Mouse (Mus musculus): ENCODE data around the gene Ctcf. TPM values are rescaled to one million over a fixed set of nuclear protein-coding genes. Genes with fewer than 3 reads are reported as not detected.

The Ctcf gene
- polyA plus RNA-seq, 1 experiment from 2014 or later, result 105 TPM

GRCm38 (mm10) chr8:105706426-105706825 lies 70.1 kb downstream of the Ctcf start:
- 83% methylated on average over 12 of the region's 12 CpGs for WGBS
- Histone ChIP-seq H3K36me3 (peaks cover 16% of the 10 kb centered on the region), H3K9me3 (no peaks in the 10 kb centered on the region), H3K4me1 (replicated peaks) (peaks cover 31% of the 10 kb centered on the region), H3K9ac (no peak overlapping the region), H3K4me3 (0 out of 2 replicates have a peak overlapping the region, but pooled peaks have one; percentile 52), H3K4me2 (peak overlapping the region; percentile 97), H3K27ac (replicated peaks) (no peak overlapping the region), H3K27me3 (no peaks in the 10 kb centered on the region)
- ATAC-seq (ENCODE audit: low read depth), result no peak

GRCm38 (mm10) chr8:105707498-105708403 lies 71.4 kb downstream of the Ctcf start, which contains the start of the genes 4933405L10Rik and Enkd1:
Gene 4933405L10Rik (plus strand): TSS chr8:105707655.
Gene Enkd1 (minus strand): TSS chr8:105708210.
- under 1% methylated on average over 55 of the region's 55 CpGs for WGBS

GRCm38 (mm10) chr8:105708675-105709074 lies 72.3 kb downstream of the Ctcf start:
- 93% methylated on average over 8 of the region's 8 CpGs for WGBS
- no peaks in the 10 kb centered on the region for H3K27me3 ChIP-seq
- H3K9ac ChIP-seq, result no peak overlapping the region
- H3K4me1 ChIP-seq (replicated peaks), result peaks cover 20% of the 10 kb centered on the region
- H3K27ac ChIP-seq (replicated peaks), result no peak overlapping the region
- peaks cover 9% of the 10 kb centered on the region for H3K36me3 ChIP-seq
- ATAC-seq (ENCODE audit: low read depth), result no peak
- H3K4me3 ChIP-seq, result no peak overlapping the region
- no peak overlapping the region; the same call in 1 of the 2 replicates for H3K4me2 ChIP-seq
- H3K9me3 ChIP-seq, result no peaks in the 10 kb centered on the region

More at GRCm38 (mm10) chr8:105707498-105708403, 71.4 kb downstream of the Ctcf start, which contains the start of the genes 4933405L10Rik and Enkd1:
- H3K4me1 ChIP-seq (replicated peaks), result peaks cover 20% of the 10 kb centered on the region
- no peaks in the 10 kb centered on the region for H3K27me3 ChIP-seq
- peak; percentile 69 for ATAC-seq (ENCODE audit: low read depth)
- H3K4me2 ChIP-seq, result peak within 1 kb of the TSS; percentile 97
- H3K4me3 ChIP-seq, result peak within 1 kb of the TSS; percentile 52
- H3K36me3 ChIP-seq, result peaks cover 16% of the 10 kb centered on the region
- H3K9ac ChIP-seq, result peak within 1 kb of the TSS; percentile 71
- H3K9me3 ChIP-seq, result no peaks in the 10 kb centered on the region
- H3K27ac ChIP-seq (replicated peaks), result no peak within 1 kb of the TSS

- ATAC-seq (ENCODE audit: low read depth), result no peak
- Histone ChIP-seq H3K27me3 (no peaks in the 10 kb centered on the region), H3K9ac (no peak overlapping the region), H3K4me1 (replicated peaks) (peaks cover 20% of the 10 kb centered on the region), H3K4me3 (no peak overlapping the region), H3K36me3 (peaks cover 3% of the 10 kb centered on the region; the same call in 1 of the 2 replicates), H3K9me3 (no peaks in the 10 kb centered on the region), H3K4me2 (no peak overlapping the region), H3K27ac (replicated peaks) (no peak overlapping the region)
- 82% methylated on average over 14 of the region's 14 CpGs for WGBS
Observed at GRCm38 (mm10) chr8:105709317-105709716, 72.9 kb downstream of the Ctcf start.

- WGBS, result 86% methylated on average over 3 of the region's 3 CpGs
Observed at GRCm38 (mm10) chr8:105712286-105712685, 75.9 kb downstream of the Ctcf start.

GRCm38 (mm10) chr8:105714139-105714538 lies 77.8 kb downstream of the Ctcf start:
- no peaks in the 10 kb centered on the region for H3K9me3 ChIP-seq
- H3K36me3 ChIP-seq, result peaks cover 26% of the 10 kb centered on the region
- no peaks in the 10 kb centered on the region for H3K4me1 ChIP-seq (replicated peaks)
- no peak overlapping the region for H3K4me2 ChIP-seq
- H3K4me3 ChIP-seq, result no peak overlapping the region
- no peak for ATAC-seq (ENCODE audit: low read depth)
- no peak overlapping the region for H3K9ac ChIP-seq
- H3K27ac ChIP-seq (replicated peaks), result no peak overlapping the region
- H3K27me3 ChIP-seq, result no peaks in the 10 kb centered on the region
- WGBS, result 9% methylated on average over 3 of the region's 3 CpGs

More at GRCm38 (mm10) chr8:105712286-105712685, 75.9 kb downstream of the Ctcf start:
- H3K4me2 ChIP-seq, result no peak overlapping the region
- H3K9ac ChIP-seq, result no peak overlapping the region
- H3K4me3 ChIP-seq, result no peak overlapping the region
- ATAC-seq (ENCODE audit: low read depth), result no peak
- H3K27ac ChIP-seq (replicated peaks), result no peak overlapping the region
- no peaks in the 10 kb centered on the region for H3K27me3 ChIP-seq
- no peaks in the 10 kb centered on the region for H3K9me3 ChIP-seq
- H3K36me3 ChIP-seq, result peaks cover 24% of the 10 kb centered on the region
- H3K4me1 ChIP-seq (replicated peaks), result peaks cover 9% of the 10 kb centered on the region

- no peak overlapping the region for H3K27ac ChIP-seq (replicated peaks)
- H3K4me1 ChIP-seq (replicated peaks), result no peaks in the 10 kb centered on the region
- no peaks in the 10 kb centered on the region for H3K9me3 ChIP-seq
- no peak overlapping the region for H3K4me2 ChIP-seq
- 80% methylated on average over 6 of the region's 6 CpGs for WGBS
- no peak for ATAC-seq (ENCODE audit: low read depth)
- H3K9ac ChIP-seq, result no peak overlapping the region
- no peak overlapping the region for H3K4me3 ChIP-seq
- no peaks in the 10 kb centered on the region for H3K27me3 ChIP-seq
- peaks cover 30% of the 10 kb centered on the region for H3K36me3 ChIP-seq
Observed at GRCm38 (mm10) chr8:105715042-105715441, 78.7 kb downstream of the Ctcf start.

GRCm38 (mm10) chr8:105716302-105716945 lies 80.1 kb downstream of the Ctcf start:
- H3K27me3 ChIP-seq, result no peaks in the 10 kb centered on the region
- H3K4me3 ChIP-seq, result no peak overlapping the region
- H3K4me2 ChIP-seq, result no peak overlapping the region
- 93% methylated on average over 15 of the region's 15 CpGs for WGBS
- H3K9me3 ChIP-seq, result no peaks in the 10 kb centered on the region
- no peak overlapping the region for H3K27ac ChIP-seq (replicated peaks)
- H3K36me3 ChIP-seq, result peaks cover 38% of the 10 kb centered on the region
- H3K4me1 ChIP-seq (replicated peaks), result no peaks in the 10 kb centered on the region
- no peak overlapping the region for H3K9ac ChIP-seq
- no peak for ATAC-seq (ENCODE audit: low read depth)

- no peak overlapping the region for H3K27ac ChIP-seq (replicated peaks)
- no peaks in the 10 kb centered on the region for H3K27me3 ChIP-seq
- peaks cover 55% of the 10 kb centered on the region for H3K36me3 ChIP-seq
- no peak overlapping the region for H3K4me3 ChIP-seq
- ATAC-seq (ENCODE audit: low read depth), result no peak
- no peaks in the 10 kb centered on the region for H3K9me3 ChIP-seq
- H3K4me2 ChIP-seq, result no peak overlapping the region
- 86% methylated on average over 4 of the region's 4 CpGs for WGBS
- H3K4me1 ChIP-seq (replicated peaks), result no peaks in the 10 kb centered on the region
- H3K9ac ChIP-seq, result no peak overlapping the region
Observed at GRCm38 (mm10) chr8:105719637-105720036, 83.3 kb downstream of the Ctcf start.

- H3K9ac ChIP-seq, result no peak overlapping the region
- no peak overlapping the region for H3K27ac ChIP-seq (replicated peaks)
- H3K27me3 ChIP-seq, result no peaks in the 10 kb centered on the region
- 92% methylated on average over 9 of the region's 9 CpGs for WGBS
- H3K36me3 ChIP-seq, result peaks cover 55% of the 10 kb centered on the region
- no peak overlapping the region for H3K4me2 ChIP-seq
- H3K9me3 ChIP-seq, result no peaks in the 10 kb centered on the region
- no peak for ATAC-seq (ENCODE audit: low read depth)
- H3K4me1 ChIP-seq (replicated peaks), result no peaks in the 10 kb centered on the region
- H3K4me3 ChIP-seq, result no peak overlapping the region
Observed at GRCm38 (mm10) chr8:105722861-105723260, 86.5 kb downstream of the Ctcf start.

GRCm38 (mm10) chr8:105725726-105726125 lies 89.4 kb downstream of the Ctcf start:
- no peak overlapping the region for H3K4me3 ChIP-seq
- WGBS, result 80% methylated on average over 5 of the region's 5 CpGs
- no peaks in the 10 kb centered on the region for H3K9me3 ChIP-seq
- no peak overlapping the region for H3K27ac ChIP-seq (replicated peaks)
- no peak overlapping the region for H3K4me2 ChIP-seq
- peaks cover 56% of the 10 kb centered on the region for H3K36me3 ChIP-seq
- H3K4me1 ChIP-seq (replicated peaks), result no peaks in the 10 kb centered on the region
- H3K27me3 ChIP-seq, result no peaks in the 10 kb centered on the region
- H3K9ac ChIP-seq, result no peak overlapping the region
- ATAC-seq (ENCODE audit: low read depth), result no peak
